Mouse (Mus musculus): ENCODE measurements around the gene 1700029H14Rik.

Gene 1700029H14Rik

GRCm38 (mm10) chr8:13541526-13541925, 20.7 kb downstream of the 1700029H14Rik start:
- DNase-seq (ENCODE audit: low spot score): no peak

- no peak for DNase-seq (ENCODE audit: low spot score)
These were observed 22.1 kb downstream of the 1700029H14Rik start for GRCm38 (mm10) chr8:13540122-13540521.

GRCm38 (mm10) chr8:13538821-13539220, 23.4 kb downstream of the 1700029H14Rik start:
- DNase-seq (ENCODE audit: low spot score): peak; percentile 71

GRCm38 (mm10) chr8:13537102-13537501, 25.2 kb downstream of the 1700029H14Rik start:
- DNase-seq (ENCODE audit: low spot score): no peak

- no peak for DNase-seq (ENCODE audit: low spot score)
These were observed 29.1 kb downstream of the 1700029H14Rik start for GRCm38 (mm10) chr8:13533123-13533522.

- DNase-seq (ENCODE audit: low spot score): no peak
These were observed 30.6 kb downstream of the 1700029H14Rik start for GRCm38 (mm10) chr8:13531602-13532171.

GRCm38 (mm10) chr8:13530941-13531340, 31.3 kb downstream of the 1700029H14Rik start:
- DNase-seq (ENCODE audit: low spot score): peak; percentile 70

- no peak for DNase-seq (ENCODE audit: low spot score)
These were observed 31.9 kb downstream of the 1700029H14Rik start for GRCm38 (mm10) chr8:13530401-13530800.

GRCm38 (mm10) chr8:13529891-13530316, 32.4 kb downstream of the 1700029H14Rik start:
- peak; percentile 68 for DNase-seq (ENCODE audit: low spot score)

GRCm38 (mm10) chr8:13529011-13529840, 33.0 kb downstream of the 1700029H14Rik start:
- DNase-seq (ENCODE audit: low spot score): no peak

- no peak for DNase-seq (ENCODE audit: low spot score)
These were observed 40.9 kb downstream of the 1700029H14Rik start for GRCm38 (mm10) chr8:13521392-13521791.

- no peak for DNase-seq (ENCODE audit: low spot score)
These were observed 41.9 kb downstream of the 1700029H14Rik start for GRCm38 (mm10) chr8:13520349-13520748.

GRCm38 (mm10) chr8:13519503-13519902, 42.8 kb downstream of the 1700029H14Rik start:
- peak; percentile 39 for DNase-seq (ENCODE audit: low spot score)

GRCm38 (mm10) chr8:13517284-13517781, 44.9 kb downstream of the 1700029H14Rik start:
- DNase-seq (ENCODE audit: low spot score): no peak

GRCm38 (mm10) chr8:13516728-13517127, 45.5 kb downstream of the 1700029H14Rik start:
- no peak for DNase-seq (ENCODE audit: low spot score)

GRCm38 (mm10) chr8:13516011-13516442, 46.2 kb downstream of the 1700029H14Rik start:
- no peak for DNase-seq (ENCODE audit: low spot score)

- no peak for DNase-seq (ENCODE audit: low spot score)
These were observed 48.5 kb downstream of the 1700029H14Rik start for GRCm38 (mm10) chr8:13513556-13514370.

- no peak for DNase-seq (ENCODE audit: low spot score)
These were observed 49.6 kb downstream of the 1700029H14Rik start for GRCm38 (mm10) chr8:13512677-13513076.

- DNase-seq (ENCODE audit: low spot score): no peak
These were observed 50.2 kb downstream of the 1700029H14Rik start for GRCm38 (mm10) chr8:13512016-13512415.

GRCm38 (mm10) chr8:13507284-13507937, 54.9 kb downstream of the 1700029H14Rik start:
- DNase-seq (ENCODE audit: low spot score): no peak

GRCm38 (mm10) chr8:13506849-13507248, 55.4 kb downstream of the 1700029H14Rik start:
- DNase-seq (ENCODE audit: low spot score): no peak

All from layer of hippocampus, adult 11-12 months (tissue).